Mouse (Mus musculus): ENCODE data around the gene Ncam2. TPM values are rescaled to one million over a fixed set of nuclear protein-coding genes. Genes with fewer than 3 reads are reported as not detected.

The Ncam2 gene
- total RNA-seq (2015): 0.13 TPM in 1 of 2 replicates, not detected in the other
- total RNA-seq (2017): not detected in 2 replicates

DNA sequence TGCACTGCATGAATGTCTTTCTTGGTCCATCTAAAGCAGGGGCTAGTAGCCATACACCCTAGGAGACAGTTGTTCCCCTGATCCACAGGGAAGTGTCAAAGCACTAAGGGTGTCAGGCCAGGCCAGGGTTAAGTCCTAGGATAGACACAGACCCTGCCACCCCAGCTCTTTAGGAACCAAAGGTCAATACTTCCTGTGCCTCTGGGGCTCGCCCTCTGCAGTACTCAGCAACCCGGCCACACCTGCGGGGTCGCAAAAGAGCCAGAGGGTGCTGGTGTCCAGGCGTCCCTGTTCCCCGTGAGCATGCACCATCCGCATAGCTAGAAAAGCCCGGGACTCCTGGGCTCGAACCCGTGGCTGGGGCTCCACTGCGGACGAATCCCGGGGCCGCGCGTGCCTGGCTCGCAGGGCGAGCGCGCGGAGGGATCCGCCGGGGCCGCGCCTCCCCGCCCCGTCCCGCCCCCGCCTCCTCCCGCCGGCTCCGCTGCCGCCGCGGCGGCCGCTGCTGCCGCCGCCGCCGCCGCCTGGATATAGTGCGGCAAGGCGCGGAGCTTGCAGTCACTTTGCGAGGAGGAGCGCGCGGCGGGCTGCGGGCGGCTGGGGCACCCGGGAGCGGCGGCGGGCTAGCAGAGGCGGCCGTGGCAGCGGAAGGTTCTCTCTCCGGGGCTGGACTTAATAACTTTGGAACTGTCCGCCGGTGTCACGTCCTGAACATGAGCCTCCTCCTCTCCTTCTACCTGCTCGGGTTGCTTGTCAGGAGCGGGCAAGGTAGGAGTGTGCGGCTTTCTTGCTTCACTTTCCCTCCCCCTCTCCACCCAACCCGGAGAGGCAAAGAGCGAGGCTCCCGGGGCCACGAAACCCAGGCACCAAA is at the start of gene Ncam2:
Ncam2 (plus strand) TSS at position 497 of the 871 bp plus-strand sequence.
- peak; percentile 28 for ATAC-seq (ENCODE audit: poor library complexity, severe bottlenecking)

DNA sequence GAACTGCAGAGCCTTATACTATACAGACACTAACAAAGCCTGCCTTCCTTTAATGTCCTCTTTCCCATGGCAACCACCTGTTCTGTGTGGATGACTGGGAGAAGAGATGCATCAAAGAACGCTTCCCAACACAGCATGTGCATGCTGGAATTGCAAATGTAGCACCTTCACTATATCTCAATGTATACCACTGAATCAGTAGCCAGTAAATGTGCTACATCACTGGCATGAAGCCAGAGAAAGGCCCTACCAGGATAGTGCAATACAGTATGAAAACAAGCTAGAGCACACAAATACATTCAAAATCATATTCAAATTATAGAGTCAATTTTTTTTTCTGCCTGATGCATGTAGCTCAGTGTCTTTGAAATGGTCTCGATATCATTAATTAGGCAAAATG is 29.7 kb upstream of the Ncam2 start:
- no peak for ATAC-seq (ENCODE audit: poor library complexity, severe bottlenecking)

DNA sequence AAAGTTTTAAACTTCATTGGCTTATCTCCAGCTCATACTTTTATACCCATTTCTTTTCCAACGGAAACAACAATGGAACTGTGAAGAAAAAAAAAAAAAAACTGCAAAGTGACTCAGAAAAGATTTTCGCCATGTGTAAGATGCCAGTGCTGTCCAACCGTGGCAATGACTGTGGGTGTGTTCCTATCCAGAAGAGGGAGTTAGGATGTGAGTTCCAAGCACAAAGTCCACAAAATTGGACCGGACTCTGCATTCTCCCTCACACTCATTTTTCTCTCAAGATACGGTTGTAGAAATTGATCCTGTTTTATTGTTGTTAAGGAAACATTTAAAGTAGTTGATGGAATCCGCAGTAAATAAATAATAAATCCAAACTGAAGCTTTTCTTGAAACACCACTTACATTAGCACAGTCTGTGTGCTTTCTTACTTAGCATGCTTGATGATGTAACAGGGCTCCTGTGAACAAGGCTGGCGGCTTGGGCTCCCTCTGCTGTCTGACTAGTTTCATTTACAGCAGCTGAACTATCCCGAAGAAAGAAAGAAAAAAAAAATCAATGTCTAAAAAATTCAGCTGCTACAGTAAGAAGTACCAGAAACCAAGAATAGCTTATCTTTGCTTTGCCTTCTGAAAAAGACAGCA is 25.1 kb upstream of the Ncam2 start:
- ATAC-seq (ENCODE audit: poor library complexity, severe bottlenecking): no peak

DNA sequence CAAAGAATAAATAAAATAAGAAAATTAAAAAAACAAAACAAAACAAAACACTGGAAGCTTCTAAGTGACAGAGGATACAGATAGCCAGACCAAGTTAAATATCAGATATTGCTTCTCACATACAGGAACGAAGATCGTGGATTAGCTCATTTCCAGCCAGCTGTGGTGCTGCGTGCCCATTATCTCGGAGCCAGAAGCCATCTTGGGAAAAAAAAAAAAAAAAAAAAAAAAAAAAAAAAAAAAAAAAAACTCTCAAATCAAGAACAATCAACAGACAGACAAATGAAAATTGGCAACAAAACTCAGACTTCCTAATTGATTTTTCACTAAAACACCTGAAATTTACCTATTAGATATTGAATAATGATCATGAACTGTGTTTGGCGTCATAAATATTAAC is 20.7 kb upstream of the Ncam2 start:
- no peak for ATAC-seq (ENCODE audit: poor library complexity, severe bottlenecking)

DNA sequence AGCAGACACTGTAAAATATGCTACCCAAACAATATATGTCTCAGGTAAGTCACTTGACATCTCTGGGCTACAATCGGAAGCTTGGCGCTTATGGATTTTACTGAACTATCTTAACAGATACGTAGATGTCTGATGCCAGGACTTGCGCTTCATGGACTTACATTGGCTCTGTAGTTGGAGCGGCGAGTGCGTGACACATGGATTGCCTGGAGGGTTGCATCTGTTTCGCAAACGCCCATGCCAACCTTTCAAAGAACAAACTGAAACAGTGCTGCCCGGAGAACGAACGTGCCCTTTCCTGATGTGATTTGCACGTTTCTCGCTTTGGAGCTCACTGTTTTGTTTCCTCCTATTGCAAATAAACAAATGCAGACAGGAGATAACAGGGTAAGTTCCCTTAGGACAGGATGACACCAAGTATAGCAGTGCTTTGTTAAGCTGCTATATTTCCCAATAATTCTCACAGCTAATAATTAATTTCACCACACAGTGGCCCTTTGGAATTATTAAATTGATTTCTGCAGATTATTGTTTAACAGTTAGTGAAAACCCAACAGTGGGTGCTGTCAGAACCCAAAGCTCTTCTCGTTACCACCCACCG is 12.8 kb upstream of the Ncam2 start:
- ATAC-seq (ENCODE audit: poor library complexity, severe bottlenecking): no peak

DNA sequence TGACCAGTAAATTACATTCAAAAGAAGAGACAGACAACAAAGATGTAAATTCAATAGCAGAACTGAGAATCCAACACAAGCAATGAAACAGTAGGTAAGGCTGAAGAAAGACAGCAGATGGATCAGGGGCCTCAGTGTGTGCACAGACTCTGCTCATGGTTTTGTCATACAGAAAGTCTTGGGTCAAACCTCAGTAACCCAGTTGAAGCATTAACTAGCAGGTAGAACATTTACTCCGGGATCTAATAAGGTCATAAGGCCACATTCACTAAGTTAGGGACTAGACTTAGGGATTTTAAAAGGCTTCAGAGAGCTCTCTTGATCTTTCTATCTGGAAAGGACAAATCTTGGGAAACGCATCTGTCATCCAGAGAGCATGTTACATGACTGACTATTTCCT is 8.9 kb upstream of the Ncam2 start:
- no peak for ATAC-seq (ENCODE audit: poor library complexity, severe bottlenecking)

DNA sequence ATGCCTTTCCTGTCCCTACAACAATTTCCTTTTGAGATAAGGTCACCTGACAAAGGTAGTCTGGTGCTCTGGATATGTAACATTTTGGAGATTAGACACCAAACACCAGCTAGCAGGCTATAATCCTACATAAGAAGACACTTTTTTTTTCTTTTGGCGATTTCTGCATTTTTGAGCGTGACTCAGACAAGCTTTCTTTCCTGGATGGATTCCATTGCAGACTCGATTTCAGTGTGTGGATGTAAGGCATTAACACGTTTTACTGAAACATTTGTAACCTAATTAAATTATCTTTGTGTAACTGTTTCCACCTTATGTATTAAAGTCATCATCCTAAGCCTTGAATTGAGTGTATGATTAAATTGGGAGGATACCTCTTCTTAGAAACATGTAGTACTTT is 7.9 kb upstream of the Ncam2 start:
- no peak for ATAC-seq (ENCODE audit: poor library complexity, severe bottlenecking)

DNA sequence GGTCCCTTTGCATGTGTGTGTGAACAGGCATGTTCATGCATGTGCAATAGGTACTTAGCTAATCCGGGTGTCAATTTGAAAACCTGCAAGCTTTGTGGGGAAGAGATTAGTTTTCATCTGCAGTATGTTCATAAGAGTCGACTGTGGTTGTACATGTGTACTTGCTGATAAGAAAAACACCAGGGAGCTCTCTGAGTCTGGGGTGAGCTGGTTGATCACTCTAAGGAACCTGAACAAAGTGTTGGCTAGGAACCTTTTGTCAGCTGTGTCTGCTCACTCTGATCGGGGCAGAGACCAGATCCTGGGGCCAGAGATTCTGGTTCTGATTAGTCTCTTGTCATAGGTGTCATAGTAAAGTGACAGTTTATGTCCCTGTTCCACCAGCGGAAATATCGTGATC is 1.0 kb upstream of the Ncam2 start:
- ATAC-seq (ENCODE audit: poor library complexity, severe bottlenecking): no peak

DNA sequence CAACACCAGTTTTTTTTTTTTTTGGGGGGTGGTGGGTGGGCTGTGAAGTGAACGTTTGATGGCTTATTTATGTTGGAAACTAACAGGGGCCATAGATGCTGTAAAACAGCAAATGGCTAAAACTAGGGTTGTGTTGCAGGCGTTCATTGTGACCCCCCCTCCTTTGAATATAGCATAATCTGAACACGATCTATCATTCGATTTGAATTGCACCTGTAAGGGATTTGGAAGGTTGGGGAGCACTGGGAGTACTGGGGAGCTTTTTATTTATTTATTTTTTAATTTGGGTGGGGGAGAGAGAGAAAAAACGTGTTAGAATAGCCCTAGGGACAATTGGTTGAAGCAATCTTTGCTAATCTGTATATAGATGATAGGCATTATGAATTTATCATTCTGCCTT is 974 bp downstream of the Ncam2 start:
- no peak for ATAC-seq (ENCODE audit: poor library complexity, severe bottlenecking)

DNA sequence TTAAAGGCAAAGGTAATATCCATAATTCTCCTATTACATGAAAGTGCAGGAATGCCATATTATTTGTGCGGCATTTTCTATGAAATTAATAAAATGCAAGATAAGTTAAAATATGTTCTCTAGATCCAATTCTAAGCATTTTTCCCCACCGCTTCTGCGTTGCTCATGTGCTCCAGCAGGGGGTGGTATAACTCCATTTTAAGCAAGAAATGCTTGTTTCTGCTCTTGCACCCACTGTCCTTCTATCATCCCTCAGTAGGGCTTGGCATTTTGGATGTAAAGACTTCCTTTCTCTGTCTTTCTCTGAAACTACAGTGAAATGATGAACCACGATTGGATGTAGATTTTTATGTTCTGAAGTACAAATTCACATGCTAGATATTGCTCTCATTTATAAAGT is 1.5 kb downstream of the Ncam2 start:
- ATAC-seq (ENCODE audit: poor library complexity, severe bottlenecking): 0 out of 2 replicates have a peak, but pooled peaks have one; percentile 42

DNA sequence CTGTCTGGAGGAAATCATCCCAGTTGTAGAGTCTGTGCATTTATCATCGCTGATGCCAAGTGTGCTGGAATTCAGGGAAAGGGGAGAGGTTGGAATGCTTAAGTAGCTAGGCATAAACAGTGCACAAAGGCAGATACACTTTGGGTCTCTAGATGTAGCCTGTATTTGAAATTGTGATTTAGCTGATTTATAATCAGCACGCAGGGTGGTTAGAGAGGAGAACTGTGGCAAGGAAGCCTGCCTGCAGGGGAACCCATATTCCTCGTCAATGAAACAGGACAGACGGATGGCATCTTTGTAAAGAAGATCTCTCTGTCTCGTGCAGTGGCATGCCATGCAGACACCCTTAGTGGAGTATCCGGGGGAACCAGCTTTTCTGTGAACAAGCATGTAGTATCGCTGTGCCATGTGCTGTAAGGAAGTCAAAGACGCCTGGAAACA is 2.2 kb downstream of the Ncam2 start:
- no peak for ATAC-seq (ENCODE audit: poor library complexity, severe bottlenecking)

DNA sequence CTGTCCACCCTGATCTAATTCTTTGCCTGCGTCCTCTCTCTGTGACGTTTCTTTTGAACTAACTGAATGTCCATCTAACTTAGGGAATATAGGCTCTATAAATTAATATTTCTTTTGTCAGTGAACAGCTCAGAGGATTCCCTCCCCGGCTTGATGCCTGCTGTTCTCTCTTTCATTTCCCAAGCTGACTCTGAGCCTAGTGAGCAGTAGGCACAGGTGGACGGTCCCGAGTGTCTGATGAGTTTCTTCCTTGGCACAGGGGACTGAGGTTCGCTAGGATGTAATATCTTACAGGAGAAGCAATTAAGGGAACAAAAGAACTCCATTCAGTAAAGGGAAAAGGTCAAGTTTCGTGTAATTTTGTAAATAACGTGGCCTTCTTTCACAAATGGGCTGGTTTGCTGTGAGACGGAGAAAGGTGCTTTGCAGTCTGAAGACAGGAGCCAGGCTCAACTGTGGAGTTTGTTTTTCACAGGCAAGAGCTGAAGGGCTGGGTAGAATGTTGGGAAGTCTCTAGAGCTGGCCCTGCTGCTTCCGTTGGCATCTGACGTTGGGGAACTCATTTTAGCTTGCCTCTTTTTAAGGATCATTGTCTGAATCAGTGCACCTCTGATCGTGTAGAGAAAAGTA is 4.0 kb downstream of the Ncam2 start:
- ATAC-seq (ENCODE audit: poor library complexity, severe bottlenecking): no peak

DNA sequence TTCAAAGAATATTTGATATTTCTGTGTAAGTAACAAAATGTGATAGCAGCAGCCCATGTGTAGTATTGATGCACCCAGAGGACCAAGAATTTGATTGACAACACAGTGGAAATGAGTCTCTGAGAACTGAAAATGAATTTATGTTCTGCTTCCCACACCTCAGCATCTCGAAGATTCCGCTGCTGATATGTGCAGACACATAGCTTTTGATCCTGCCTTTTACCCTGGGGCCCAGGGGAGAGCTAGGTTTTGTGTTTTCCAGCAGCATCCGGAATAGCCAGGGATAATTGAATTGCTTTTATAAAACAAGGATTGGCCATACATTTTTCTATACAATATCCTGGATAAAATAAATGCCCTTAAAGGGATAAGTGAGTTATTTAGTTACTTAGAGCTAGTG is 20.7 kb downstream of the Ncam2 start:
- no peak for ATAC-seq (ENCODE audit: poor library complexity, severe bottlenecking)

DNA sequence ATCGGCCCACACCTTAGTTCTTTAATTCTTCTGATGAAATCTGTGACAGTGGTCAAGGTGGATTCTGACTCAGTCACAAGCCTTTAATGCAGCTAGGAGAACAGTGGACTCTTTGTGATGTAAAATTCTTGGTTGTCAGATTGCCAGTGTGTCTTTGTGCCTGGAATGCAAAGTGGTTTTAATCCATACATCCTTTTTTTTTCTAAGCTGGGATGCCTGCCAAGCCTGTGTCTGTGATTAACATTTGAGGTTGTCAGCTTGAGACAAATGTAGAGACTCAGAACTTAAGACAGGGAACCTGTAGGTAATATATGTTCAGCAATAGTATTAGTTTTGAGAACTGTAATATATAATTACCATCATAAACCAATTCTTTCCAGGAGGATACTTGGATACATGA is 23.3 kb downstream of the Ncam2 start:
- ATAC-seq (ENCODE audit: poor library complexity, severe bottlenecking): no peak

DNA sequence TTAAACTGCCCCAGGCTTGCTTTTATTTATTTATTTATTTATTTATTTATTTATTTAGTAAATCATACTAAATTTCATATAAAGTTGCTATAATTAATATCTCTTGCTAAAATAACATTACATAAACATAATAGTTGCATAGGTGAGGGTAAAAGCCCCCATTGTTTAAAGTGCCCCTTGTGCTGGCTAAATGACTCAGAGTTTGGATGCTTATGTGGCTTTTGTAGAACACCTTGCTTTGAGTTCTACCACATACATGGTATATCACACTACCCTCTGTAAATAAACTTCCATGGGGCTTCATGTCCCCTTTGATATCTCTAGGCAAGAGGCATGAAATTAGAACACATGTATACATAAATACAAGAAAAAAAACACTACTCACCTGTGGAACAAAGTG is 23.8 kb downstream of the Ncam2 start:
- no peak for ATAC-seq (ENCODE audit: poor library complexity, severe bottlenecking)

DNA sequence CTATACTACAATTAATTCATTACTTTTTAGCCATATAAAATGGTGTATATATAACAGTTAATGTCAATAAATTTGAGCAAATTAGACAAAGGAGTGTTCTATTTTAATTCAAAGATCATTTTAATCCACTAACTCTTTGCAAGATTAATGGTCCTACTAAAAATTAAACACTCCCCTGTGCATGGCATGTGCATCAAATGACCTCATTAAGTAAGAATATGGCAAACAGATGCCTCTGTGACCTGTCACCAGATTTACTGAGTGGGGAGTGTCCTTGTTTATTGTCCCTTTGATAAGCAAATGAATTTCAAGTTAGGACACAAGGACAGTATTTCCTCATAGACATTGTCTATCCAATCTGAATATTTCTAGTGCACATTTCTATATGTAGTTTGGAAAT is 54.4 kb downstream of the Ncam2 start:
- no peak for ATAC-seq (ENCODE audit: poor library complexity, severe bottlenecking)

DNA sequence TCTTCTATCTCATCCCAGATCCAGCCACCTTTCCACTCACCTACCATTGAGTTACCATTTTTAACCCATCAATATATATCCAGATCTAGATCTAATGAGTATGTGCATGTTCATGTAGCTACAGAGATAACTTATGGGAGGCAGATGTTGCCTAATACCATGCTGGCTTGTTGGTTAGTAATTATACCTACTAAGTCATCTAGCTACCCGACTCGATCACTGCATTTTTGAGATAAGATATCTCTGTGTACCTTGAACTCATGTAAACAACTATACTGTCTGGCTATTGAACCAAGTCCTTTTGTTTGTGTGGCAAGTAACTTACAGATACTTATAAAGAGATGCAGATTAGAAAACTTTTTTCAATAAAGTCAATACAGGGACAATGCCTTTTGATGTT is 59.9 kb downstream of the Ncam2 start:
- no peak for ATAC-seq (ENCODE audit: poor library complexity, severe bottlenecking)

DNA sequence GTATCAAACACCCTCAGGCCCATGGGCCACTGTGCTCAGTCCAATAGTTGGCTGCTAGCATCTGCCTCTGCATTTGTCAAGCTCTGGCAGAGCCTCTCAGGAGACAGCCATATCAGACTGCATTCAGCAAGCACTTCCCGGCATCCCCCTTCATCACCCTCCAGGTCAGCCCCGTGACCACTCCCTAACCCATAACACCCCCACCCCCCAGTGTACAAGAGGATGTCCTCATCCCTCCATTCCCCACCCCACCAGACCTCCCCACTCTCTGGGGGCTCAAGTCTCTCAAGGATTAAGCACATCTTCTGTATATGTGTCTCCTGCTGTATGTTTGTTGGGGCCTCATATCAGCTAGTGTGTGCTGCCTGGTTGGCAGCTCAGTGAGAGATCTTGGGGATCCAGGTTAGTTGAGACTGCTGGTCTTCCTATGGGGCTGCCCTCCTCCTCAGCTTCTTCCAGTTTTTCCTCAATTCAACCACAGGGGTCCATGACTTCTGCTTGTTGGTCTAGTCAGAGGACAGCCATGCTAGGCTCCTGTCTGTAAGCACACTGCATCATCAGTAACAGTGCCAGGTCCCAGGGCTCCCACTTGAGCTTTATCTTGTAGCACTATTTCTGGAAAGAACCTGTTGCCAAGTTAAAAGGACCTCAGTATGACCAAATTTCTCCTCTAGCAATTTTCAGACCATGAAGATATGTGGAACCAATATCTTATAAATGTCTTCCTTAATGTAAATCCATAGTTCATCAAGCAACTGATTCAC is 73.3 kb downstream of the Ncam2 start:
- no peak for ATAC-seq (ENCODE audit: poor library complexity, severe bottlenecking)

DNA sequence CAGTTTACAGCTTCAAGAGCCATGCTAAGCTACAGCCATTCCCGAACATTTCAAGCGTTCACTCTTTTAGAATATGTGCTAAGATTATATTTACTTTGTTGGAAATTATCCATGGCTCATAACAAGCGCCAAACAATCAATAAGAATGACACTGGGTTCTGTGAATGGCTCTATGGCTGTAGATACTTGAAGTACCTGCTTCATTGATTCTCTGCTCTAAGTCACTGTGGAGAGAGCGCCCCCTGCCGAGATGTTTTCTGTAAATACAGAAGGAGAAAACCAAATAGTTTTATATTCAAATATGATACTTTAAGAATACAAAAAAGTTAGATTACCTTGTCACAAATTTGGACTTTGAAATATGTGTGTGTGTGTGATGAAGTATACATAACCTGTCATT is 83.7 kb downstream of the Ncam2 start:
- no peak for ATAC-seq (ENCODE audit: poor library complexity, severe bottlenecking)
